Mouse (Mus musculus) testis, postnatal 14 days (tissue): ENCODE measurements around the gene Hykk.
A peak's percentile ranks its signal among the peaks of the same experiment; 100 is the strongest.

ENCODE experiments used
- DNase-seq: peaks from one replicate; pipeline ENCODE4 v3.0.0; 2021; ENCODE audit warnings: low spot score

Hykk gene

GRCm38 (mm10) chr9:54981291-54982191 lies 64.5 kb downstream of the Hykk start:
- peak; percentile 68 for DNase-seq

GRCm38 (mm10) chr9:54982401-54982800 lies 65.3 kb downstream of the Hykk start:
- no peak for DNase-seq

GRCm38 (mm10) chr9:54990362-54990761 lies 73.3 kb downstream of the Hykk start:
- no peak for DNase-seq

- DNase-seq = no peak
These were observed 77.3 kb downstream of the Hykk start for GRCm38 (mm10) chr9:54994381-54994780.

GRCm38 (mm10) chr9:54995645-54996044 lies 78.6 kb downstream of the Hykk start:
- DNase-seq = no peak
